In genomic region chr3:107188226-107188899, GRCm38 (mm10) we compare ENCODE assay signal across 10 mouse cellular contexts. TPM values are rescaled to one million over a fixed set of nuclear protein-coding genes. Genes with fewer than 3 reads are reported as not detected.
DNase-seq lines count a peak whose midpoint lies in the region; ATAC-seq lines count a peak whose summit lies in the region.
"Had no signal": no experiment of that assay in that cellular context is flagged by ENCODE, and none has a peak within 500 bp of the region (broad histone marks: within the 10 kb centered on the region; RNA-seq: fewer than 3 reads in every experiment).

No protein-coding gene starts in this region.

- no peaks in the 10 kb centered on the region for H3K9me3 ChIP-seq in midbrain, embryonic 16.5 days (replicated peaks; ENCODE audit: control insufficient read depth, low read length, poor library complexity, severe bottlenecking)

- no peak overlapping the region for H3K9ac ChIP-seq in midbrain, embryonic 16.5 days (ENCODE audit: low read depth, low read length)

- 39% methylated on average over 6 of the region's 6 CpGs for WGBS in midbrain, embryonic 16.5 days

- DNase-seq in 416B (ENCODE audit: low read depth) (peak; percentile 44), ES-CJ7 (ENCODE audit: low read depth, low spot score) (peak; percentile 19)
- peak; percentile 43 to 74 for DNase-seq in cerebellum, postnatal 4 days (ENCODE audit: low spot score in 2 of 2)
- peak; percentile 68 for DNase-seq in heart, postnatal 4 days
- DNase-seq in left cerebral cortex, adult 18-20 months (ENCODE audit: low spot score in 2 of 2) = peak; percentile 74
- DNase-seq in testis, postnatal 10 days (ENCODE audit: low spot score) = peak; percentile 62

- peaks cover 7% of the 10 kb centered on the region for H3K4me1 ChIP-seq in midbrain, embryonic 16.5 days (ENCODE audit: control insufficient read depth, insufficient read depth, low read length)

- ATAC-seq in midbrain, embryonic 16.5 days = peak; percentile 81
- no peak for ATAC-seq in erythroid progenitor cell, adult 5-6 weeks (replicated peaks; ENCODE audit: low FRiP score, poor library complexity, severe bottlenecking)

- no peaks in the 10 kb centered on the region for H3K36me3 ChIP-seq in midbrain, embryonic 16.5 days (ENCODE audit: control insufficient read depth, insufficient read depth, low read length)

- no peak overlapping the region for H3K27ac ChIP-seq in midbrain, embryonic 16.5 days (ENCODE audit: low read length)

- H3K27me3 ChIP-seq in midbrain, embryonic 16.5 days (ENCODE audit: control insufficient read depth, insufficient read depth, low read depth, low read length) = no peaks in the 10 kb centered on the region

- no peak overlapping the region for H3K4me3 ChIP-seq in midbrain, embryonic 16.5 days (ENCODE audit: low read depth, low read length)
- H3K4me3 ChIP-seq: erythroblast, embryonic 14.5 days; myocyte had no signal

- no peak overlapping the region for H3K4me2 ChIP-seq in midbrain, embryonic 16.5 days (ENCODE audit: low read length)

RNA-seq across cellular contexts. Expression of gene Kcna10, which starts 5.5 kb away (rescaled TPM):
- not detected for total RNA-seq in heart, postnatal 4 days (2021)
- total RNA-seq in left cerebral cortex, adult 18-20 months (2021) = not detected
- polyA plus RNA-seq in midbrain, embryonic 16.5 days (2015; fragmentation: Nextera tagmentation; extraction: Ambion mirVana) = not detected in 2 replicates
- not detected in 2 replicates for total RNA-seq in erythroid progenitor cell, adult 5-6 weeks (2015; ENCODE audit: low replicate concordance)
- not detected in 2 replicates for total RNA-seq in erythroid progenitor cell, adult 5-6 weeks (2017; ENCODE audit: low replicate concordance)
- polyA plus RNA-seq: erythroblast, embryonic 14.5 days; myocyte had no signal

RNA-seq across cellular contexts. Expression of gene Cym, which starts 33.2 kb away (rescaled TPM):
- not detected for total RNA-seq in heart, postnatal 4 days (2021)
- total RNA-seq in left cerebral cortex, adult 18-20 months (2021) = not detected
- polyA plus RNA-seq in midbrain, embryonic 16.5 days (2015; fragmentation: Nextera tagmentation; extraction: Ambion mirVana) = 0.22 and 0.34 TPM in 2 replicates
- total RNA-seq in erythroid progenitor cell, adult 5-6 weeks (2015; ENCODE audit: low replicate concordance) = not detected in 2 replicates
- not detected in 2 replicates for total RNA-seq in erythroid progenitor cell, adult 5-6 weeks (2017; ENCODE audit: low replicate concordance)
- polyA plus RNA-seq: erythroblast, embryonic 14.5 days had no signal

RNA-seq across cellular contexts. Expression of gene A630076J17Rik, which starts 42.1 kb away (rescaled TPM):
- total RNA-seq in heart, postnatal 4 days (2021) = not detected
- total RNA-seq in left cerebral cortex, adult 18-20 months (2021) = not detected
- not detected in 2 replicates for polyA plus RNA-seq in midbrain, embryonic 16.5 days (2015; fragmentation: Nextera tagmentation; extraction: Ambion mirVana)
- total RNA-seq in erythroid progenitor cell, adult 5-6 weeks (2015; ENCODE audit: low replicate concordance) = not detected in 2 replicates
- not detected in 2 replicates for total RNA-seq in erythroid progenitor cell, adult 5-6 weeks (2017; ENCODE audit: low replicate concordance)
- polyA plus RNA-seq: erythroblast, embryonic 14.5 days; myocyte had no signal

RNA-seq across cellular contexts. Expression of gene Prok1, which starts 51.1 kb away (rescaled TPM):
- total RNA-seq in heart, postnatal 4 days (2021) = under 1 TPM in 1 of 2 experiments, not detected in 1; 0.36 TPM
- under 1 TPM in 1 of 2 experiments, not detected in 1; 0.14 TPM for total RNA-seq in left cerebral cortex, adult 18-20 months (2021)
- polyA plus RNA-seq in midbrain, embryonic 16.5 days (2015; fragmentation: Nextera tagmentation; extraction: Ambion mirVana) = 0.07 and 0.08 TPM in 2 replicates
- total RNA-seq in erythroid progenitor cell, adult 5-6 weeks (2015; ENCODE audit: low replicate concordance) = not detected in 2 replicates
- total RNA-seq in erythroid progenitor cell, adult 5-6 weeks (2017; ENCODE audit: low replicate concordance) = not detected in 2 replicates
- polyA plus RNA-seq: erythroblast, embryonic 14.5 days had no signal

Comparison
In these comparisons a context has a peak if more than half of its experiments do, and no peak if none do; other contexts are left out.
1. DNase-seq: peak in every context shown above with its lines; median percentile 74 in left cerebral cortex, adult 18-20 months; 68 in heart, postnatal 4 days; 62 in testis, postnatal 10 days; 58 in cerebellum, postnatal 4 days; 44 in 416B; 19 in ES-CJ7.